In genomic region chr2:29439396-29439795, GRCm38 (mm10) we compare ENCODE assay signal across 26 mouse cellular contexts.
DNase-seq lines count a peak whose midpoint lies in the region; ATAC-seq and TF ChIP-seq lines count a peak whose summit lies in the region.
"Had no signal": no experiment of that assay in that cellular context is flagged by ENCODE, and none has a peak within 500 bp of the region (broad histone marks: within the 10 kb centered on the region; RNA-seq: fewer than 3 reads in every experiment).

No protein-coding gene starts in this region.

- no peaks in the 10 kb centered on the region for H3K9me3 ChIP-seq in liver, embryonic 12.5 days (replicated peaks)
- no peaks in the 10 kb centered on the region for H3K9me3 ChIP-seq in CH12.LX (replicated peaks; ENCODE audit: low read length)
- H3K9me3 ChIP-seq in forebrain, embryonic 16.5 days (ENCODE audit: control insufficient read depth, low read length) = no peaks in the 10 kb centered on the region
- H3K9me3 ChIP-seq: embryonic facial prominence, embryonic 10.5 days; embryonic facial prominence, embryonic 15.5 days; heart, embryonic 12.5 days; limb, embryonic 10.5 days; limb, embryonic 15.5 days; neural tube, embryonic 15.5 days; stomach, embryonic 15.5 days had no signal

- in situ Hi-C loops in CH12.LX (cut with MboI; ENCODE audit: low pct_ligation_motif_present, low pct_unique_long_range_greater_than_20kb, low sequenced_read_pairs) = no loop called here

- H3K4me3 ChIP-seq in liver, adult 2 months (ENCODE audit: insufficient read depth, low read depth, low read length) = no peak overlapping the region
- H3K4me3 ChIP-seq in liver, embryonic 12.5 days = no peak overlapping the region
- H3K4me3 ChIP-seq in CH12.LX (replicated peaks in 1 of 3; ENCODE audit: low read depth in 2 of 3, low read length in 2 of 3, poor library complexity in 1 of 3) = no peak overlapping the region
- H3K4me3 ChIP-seq in forebrain, embryonic 16.5 days (replicated peaks; ENCODE audit: low read length) = no peak overlapping the region
- H3K4me3 ChIP-seq: embryonic facial prominence, embryonic 10.5 days; embryonic facial prominence, embryonic 15.5 days; heart, adult 2 months; heart, embryonic 12.5 days; limb, embryonic 10.5 days; limb, embryonic 15.5 days; neural tube, embryonic 15.5 days; stomach, embryonic 15.5 days had no signal

- H3K9ac ChIP-seq in liver, adult 2 months (ENCODE audit: low read depth, low read length) = no peak overlapping the region
- no peak overlapping the region for H3K9ac ChIP-seq in liver, embryonic 12.5 days
- H3K9ac ChIP-seq in CH12.LX (ENCODE audit: insufficient read depth, low read depth) = peak overlapping the region; percentile 31; the same call in 1 of the 2 replicates
- no peak overlapping the region for H3K9ac ChIP-seq in forebrain, embryonic 16.5 days (replicated peaks; ENCODE audit: low read depth, low read length)
- H3K9ac ChIP-seq: embryonic facial prominence, embryonic 15.5 days; heart, embryonic 12.5 days; limb, embryonic 15.5 days; neural tube, embryonic 15.5 days; stomach, embryonic 15.5 days had no signal

- WGBS in liver, adult 2 months = 52% methylated on average over 7 of the region's 7 CpGs
- 76% methylated on average over 7 of the region's 7 CpGs for WGBS in liver, embryonic 12.5 days (ENCODE audit: insufficient replicate concordance)
- WGBS in forebrain, embryonic 16.5 days = 30% methylated on average over 7 of the region's 7 CpGs

- ATAC-seq in frontal cortex, adult (ENCODE audit: low TSS enrichment) = peak; percentile 27; the same call in 1 of the 2 replicates
- no peak for ATAC-seq in liver, embryonic 12.5 days
- peak; percentile 24; the same call in 1 of the 2 replicates for ATAC-seq in forebrain, embryonic 16.5 days
- ATAC-seq: activated CD4-positive, CD25-positive, alpha-beta regulatory T cell, adult 4 months; CD4-positive, CD25-positive, alpha-beta regulatory T cell, adult 4 months; intestine, postnatal 0 days had no signal

- no peaks in the 10 kb centered on the region for H3K79me2 ChIP-seq in liver, adult 2 months (ENCODE audit: control insufficient read depth, insufficient read depth, low read length)
- no peaks in the 10 kb centered on the region for H3K79me2 ChIP-seq in CH12.LX (replicated peaks; ENCODE audit: control insufficient read depth, extremely low read depth, insufficient read depth, poor library complexity, severe bottlenecking)

- H3K4me1 ChIP-seq in liver, adult 2 months (ENCODE audit: control insufficient read depth, insufficient read depth, low read length) = peaks cover 18% of the 10 kb centered on the region
- H3K4me1 ChIP-seq in liver, embryonic 12.5 days = peaks cover 54% of the 10 kb centered on the region
- peaks cover 28 to 68% of the 10 kb centered on the region in 2 experiments for H3K4me1 ChIP-seq in CH12.LX (ENCODE audit: control insufficient read depth in 1 of 2, insufficient read depth in 2 of 2)
- peaks cover 41% of the 10 kb centered on the region for H3K4me1 ChIP-seq in forebrain, embryonic 16.5 days (replicated peaks; ENCODE audit: control insufficient read depth, insufficient read depth, low read length)

- no peak for DNase-seq in frontal cortex, postnatal 36 days (ENCODE audit: low spot score in 2 of 2)
- DNase-seq in liver, adult 2 months (ENCODE audit: extremely low read depth, low read depth, low spot score) = peak; percentile 44
- DNase-seq in CH12.LX (ENCODE audit: extremely low read depth) = no peak
- DNase-seq in MN1 (ENCODE audit: low spot score) = no peak
- DNase-seq: adrenal gland, adult 8-10 months; cerebellum, adult 8-10 months; cerebellum, postnatal 25 days; heart, adult 2 months; kidney, adult 9 months; kidney, postnatal 25 days; lung, postnatal 36 days; right cerebral cortex, postnatal 25 days had no signal

- no peak for TF ChIP-seq POLR2A in liver, adult 2 months (IDR thresholded peaks at IDR 0.05; ENCODE audit: extremely low read depth, insufficient read depth, low read length)
- no peak for TF ChIP-seq POLR2A in CH12.LX (IDR thresholded peaks at IDR 0.05; ENCODE audit: low read depth, low read length)

- 0 out of 2 replicates have a peak overlapping the region, but pooled peaks have one; percentile 58 for H3K27ac ChIP-seq in liver, adult 2 months (replicated peaks; ENCODE audit: insufficient read depth, low read depth, low read length)
- H3K27ac ChIP-seq in liver, embryonic 12.5 days = no peak overlapping the region
- peak overlapping the region; percentile 28 for H3K27ac ChIP-seq in CH12.LX (ENCODE audit: insufficient read depth, low read depth)
- H3K27ac ChIP-seq in forebrain, embryonic 16.5 days (ENCODE audit: low read length) = peak overlapping the region; percentile 19; the same call in 1 of the 2 replicates
- H3K27ac ChIP-seq: embryonic facial prominence, embryonic 10.5 days; embryonic facial prominence, embryonic 15.5 days; heart, adult 2 months; limb, embryonic 10.5 days; limb, embryonic 15.5 days; neural tube, embryonic 15.5 days; stomach, embryonic 15.5 days had no signal

- H3K4me2 ChIP-seq in liver, embryonic 12.5 days = no peak overlapping the region
- peak overlapping the region; percentile 68 for H3K4me2 ChIP-seq in CH12.LX (ENCODE audit: insufficient read depth, low read depth, poor library complexity, severe bottlenecking)
- no peak overlapping the region for H3K4me2 ChIP-seq in forebrain, embryonic 16.5 days (ENCODE audit: low read length)
- H3K4me2 ChIP-seq: embryonic facial prominence, embryonic 15.5 days; heart, embryonic 12.5 days; limb, embryonic 15.5 days; midbrain, embryonic 11.5 days; neural tube, embryonic 15.5 days; stomach, embryonic 15.5 days had no signal

- no peak for TF ChIP-seq EP300 in CH12.LX (IDR thresholded peaks at IDR 0.05; ENCODE audit: low read length)

- TF ChIP-seq CTCF in liver, adult 2 months (IDR thresholded peaks at IDR 0.05; ENCODE audit: low read depth, low read length) = no peak
- TF ChIP-seq CTCF in CH12.LX (conservative IDR thresholded peaks at IDR 0.05 in 1 of 2, IDR thresholded peaks at IDR 0.05 in 1 of 2; ENCODE audit: low read depth in 2 of 2, low read length in 2 of 2) = no peak

- dilution Hi-C loops in CH12.LX (cut with MboI; ENCODE audit: extremely low pct_ligation_motif_present, extremely low pct_unique_long_range_greater_than_20kb, low sequenced_read_pairs) = no loop called here

- H3K36me3 ChIP-seq in liver, adult 2 months (ENCODE audit: control insufficient read depth, insufficient read depth, low read length) = no peaks in the 10 kb centered on the region
- no peaks in the 10 kb centered on the region for H3K36me3 ChIP-seq in liver, embryonic 12.5 days
- H3K36me3 ChIP-seq in CH12.LX (replicated peaks in 1 of 2; ENCODE audit: control insufficient read depth in 1 of 2, insufficient read depth in 1 of 2, low read length in 1 of 2) = peaks cover 0 to 4% of the 10 kb centered on the region in 2 experiments
- no peaks in the 10 kb centered on the region for H3K36me3 ChIP-seq in forebrain, embryonic 16.5 days (ENCODE audit: control insufficient read depth, insufficient read depth)
- H3K36me3 ChIP-seq: embryonic facial prominence, embryonic 10.5 days; embryonic facial prominence, embryonic 15.5 days; heart, embryonic 12.5 days; limb, embryonic 10.5 days; limb, embryonic 15.5 days; neural tube, embryonic 15.5 days; stomach, embryonic 15.5 days had no signal

- no peaks in the 10 kb centered on the region for H3K27me3 ChIP-seq in liver, adult 2 months (ENCODE audit: control insufficient read depth, insufficient read depth, low read length)
- no peaks in the 10 kb centered on the region for H3K27me3 ChIP-seq in liver, embryonic 12.5 days (replicated peaks)
- H3K27me3 ChIP-seq in CH12.LX (replicated peaks) = no peaks in the 10 kb centered on the region
- no peaks in the 10 kb centered on the region for H3K27me3 ChIP-seq in forebrain, embryonic 16.5 days (replicated peaks; ENCODE audit: control insufficient read depth, insufficient read depth, low read length)
- H3K27me3 ChIP-seq: embryonic facial prominence, embryonic 15.5 days; heart, embryonic 12.5 days; limb, embryonic 15.5 days; neural tube, embryonic 15.5 days; stomach, embryonic 15.5 days had no signal

- no peak for TF ChIP-seq RAD21 in CH12.LX (IDR thresholded peaks at IDR 0.05; ENCODE audit: low read depth, low read length)

TF ChIP-seq in CH12.LX, 34 proteins besides CTCF, POLR2A, EP300 and RAD21:
- no peak for TF ChIP-seq JUN (IDR thresholded peaks at IDR 0.05; ENCODE audit: insufficient read depth, low read depth, low read length)
- no peak for TF ChIP-seq TCF12 (IDR thresholded peaks at IDR 0.05; ENCODE audit: low read depth, low read length)
